Mouse (Mus musculus) neutrophil, adult 59 days (primary cell): ENCODE measurements around the gene Gm21188. TPM values are rescaled to one million over a fixed set of nuclear protein-coding genes. Genes with fewer than 3 reads are reported as not detected.

Source experiments
- total RNA-seq, 2 experiments: library from RNA; stranded (reverse); gene quantifications; 1 replicate in 1 of 2; 2 replicates in 1 of 2; pipeline ENCODE4 v1.2.4; 2023

Gene Gm21188
- 10 to 100 TPM; 62.1 TPM for total RNA-seq

GRCm38 (mm10) chr13:120052085-120052484 is at the start of gene Gm21188:
Gene Gm21188 (minus strand): TSS chr13:120052194.

GRCm38 (mm10) chr13:120026911-120027310 is 25.1 kb downstream of the Gm21188 start, which contains the start of gene Gm36079:
Gene Gm36079 (minus strand): TSS chr13:120027011.

Other genes starting within 250 kb of the Gm21188 start
- not detected for gene AF067063, start 222.0 kb downstream of the Gm21188 start, total RNA-seq
- gene D13Ertd608e, start 216.2 kb downstream of the Gm21188 start, total RNA-seq, result not detected
- gene Tcstv1, start 157.4 kb downstream of the Gm21188 start, total RNA-seq, result not detected
- not detected for gene Gm21761, start 122.9 kb downstream of the Gm21188 start, total RNA-seq
- gene B020031M17Rik, start 101.4 kb downstream of the Gm21188 start, total RNA-seq, result not detected
- gene Gm36079, start 25.2 kb downstream of the Gm21188 start, total RNA-seq, result 1 to 10 TPM; 3.7 to 8.5 TPM
- not detected for gene Gm20767, start 88.1 kb upstream of the Gm21188 start, total RNA-seq
- gene Gm21818, start 120.2 kb upstream of the Gm21188 start, total RNA-seq, result not detected
- not detected for gene Gm21762, start 163.8 kb upstream of the Gm21188 start, total RNA-seq
- not detected for gene Gm21731, start 186.9 kb upstream of the Gm21188 start, total RNA-seq
- gene AF067061, start 210.9 kb upstream of the Gm21188 start, total RNA-seq, result not detected
- 1 to 10 TPM; 1.3 to 2.7 TPM for gene BC147527, start 248.2 kb upstream of the Gm21188 start, total RNA-seq